Mouse (Mus musculus) lung, adult 2 months (tissue): ENCODE measurements around the gene Psmb7. TPM values are rescaled to one million over a fixed set of nuclear protein-coding genes. Genes with fewer than 3 reads are reported as not detected.

Experiments
- DNase-seq: peaks from one replicate; pipeline ENCODE4 v3.0.0; 2022
- H3K4me1 ChIP-seq: fragments of 200-500 bp; 2 replicates; pipeline ENCODE4 v1.6.1; 2011; ENCODE audit warnings: low read length; ENCODE audit not compliant: control insufficient read depth, insufficient read depth
- H3K4me3 ChIP-seq: fragments of 200-500 bp; replicated peaks from 2 replicates; pipeline ENCODE3; 2011; ENCODE audit warnings: low read depth, mild to moderate bottlenecking, control low read depth, low read length; ENCODE audit errors: extremely low read depth
- CTCF ChIP-seq: fragments of 200-500 bp; IDR thresholded peaks from 2 replicates; pipeline ENCODE4 v1.5.1; 2011; ENCODE audit warnings: mild to moderate bottlenecking, low read length, control low read depth; ENCODE audit not compliant: insufficient read depth
- POLR2A ChIP-seq: fragments of 200-500 bp; IDR thresholded peaks from 2 replicates; pipeline ENCODE4 v1.6.1; 2011; ENCODE audit warnings: low read depth, mild to moderate bottlenecking, control low read depth, low read length, borderline replicate concordance; ENCODE audit errors: extremely low read depth
- WGBS: fragments of 180-500 bp; shearing (Covaris S2); methylation state at CpG from one replicate; pipeline ENCODE4 v1.1.7; 2018; 5-methylcytosine and 5-hydroxymethylcytosine counted together
- polyA plus RNA-seq: library from polyadenylated mRNA; depleted of rRNA; stranded (reverse); fragments of >200 nt; gene quantifications from 2 replicates; pipeline ENCODE4 v1.2.3, GENCODE M21; 2012

Psmb7 gene
- polyA plus RNA-seq, 1 experiment, result 69.8 TPM

DNA sequence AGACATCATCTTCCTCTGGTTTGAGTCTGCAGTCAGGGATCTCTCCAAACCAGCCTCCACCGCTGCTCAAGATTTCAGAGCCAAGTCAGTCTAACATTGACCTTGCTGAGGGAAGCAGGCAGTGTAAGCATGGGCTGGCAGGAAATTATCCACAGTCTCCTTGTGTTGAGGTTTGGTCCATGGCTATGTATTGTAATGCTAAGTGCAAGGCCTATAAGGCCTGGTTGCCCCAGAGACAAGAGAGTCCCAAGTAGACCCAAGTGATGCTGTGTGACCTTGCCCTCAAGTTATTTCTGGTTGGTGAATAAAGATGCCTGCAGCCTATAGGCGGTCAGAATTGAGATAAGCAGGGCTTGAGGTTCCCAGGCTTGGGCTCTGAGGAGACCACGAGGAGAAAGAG, 87.2 kb downstream of the Psmb7 start:
- DNase-seq, result no peak
- 89% methylated on average over 3 of the region's 3 CpGs for WGBS
- TF ChIP-seq POLR2A (no peak), CTCF (no peak)
- no peaks in the 10 kb centered on the region for H3K4me1 ChIP-seq
- H3K4me3 ChIP-seq, result no peak overlapping the region

DNA sequence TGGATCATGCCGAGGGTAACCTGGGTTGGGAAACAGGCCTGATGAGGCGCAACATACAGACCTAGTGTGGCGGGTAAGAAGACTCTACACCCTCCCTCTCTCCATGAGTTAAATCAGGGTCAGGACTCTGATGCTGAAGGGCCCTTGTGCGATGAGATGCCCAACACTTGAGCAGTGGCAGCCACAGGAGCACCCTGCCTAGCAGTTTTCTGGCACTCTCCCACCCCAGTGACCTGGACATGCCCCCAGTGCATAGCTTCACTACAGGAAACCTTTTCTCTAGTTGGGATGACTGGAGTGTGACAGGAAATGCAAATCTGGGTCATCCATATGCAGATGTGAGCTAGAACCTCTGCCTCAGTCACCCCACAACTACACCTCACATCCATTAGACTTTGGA, 88.2 kb downstream of the Psmb7 start:
- no peak for DNase-seq
- Histone ChIP-seq H3K4me3 (no peak overlapping the region), H3K4me1 (no peaks in the 10 kb centered on the region)
- TF ChIP-seq POLR2A (no peak), CTCF (no peak)
- 67% methylated on average over 4 of the region's 4 CpGs for WGBS

DNA sequence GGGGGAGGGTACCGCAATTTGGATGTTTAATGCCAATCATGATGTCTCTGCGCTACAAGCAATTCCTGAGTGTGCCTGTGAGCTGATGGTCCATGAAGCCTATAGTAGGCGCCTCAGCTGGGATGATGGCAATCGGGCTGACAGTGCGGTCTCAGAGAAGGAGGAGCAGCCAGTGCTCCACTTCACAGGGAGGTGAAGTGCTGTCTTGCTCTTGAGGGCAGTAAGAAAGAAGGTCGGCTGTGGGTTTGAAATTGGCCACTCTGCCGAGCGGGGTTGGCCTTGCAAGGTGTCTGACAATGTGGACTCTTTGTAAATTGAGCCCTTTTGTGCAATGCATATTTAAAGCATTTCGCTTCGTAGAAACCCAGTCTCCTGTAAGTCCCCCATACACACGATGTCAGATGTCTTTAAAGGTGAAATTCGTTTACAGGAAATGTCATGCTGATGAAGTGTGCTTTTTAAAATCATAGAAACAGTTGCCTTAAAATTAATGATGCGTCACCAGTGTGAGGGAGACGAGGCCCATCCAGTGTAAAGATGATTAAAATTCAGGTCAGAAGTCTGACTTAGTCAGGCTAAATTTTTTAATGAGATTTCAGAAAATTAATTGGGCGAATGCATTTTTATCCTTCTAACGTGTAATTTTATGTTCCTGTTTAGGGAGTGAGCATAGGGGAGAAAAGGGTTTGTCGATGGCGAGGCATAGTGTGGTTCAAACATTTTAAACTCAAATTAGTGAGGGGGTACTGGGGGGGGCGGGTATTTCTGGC, 89.5 kb downstream of the Psmb7 start:
- no peak for DNase-seq
- WGBS, result 74% methylated on average over 19 of the region's 19 CpGs
- Histone ChIP-seq H3K4me1 (no peaks in the 10 kb centered on the region), H3K4me3 (no peak overlapping the region)
- TF ChIP-seq POLR2A (no peak), CTCF (no peak)

DNA sequence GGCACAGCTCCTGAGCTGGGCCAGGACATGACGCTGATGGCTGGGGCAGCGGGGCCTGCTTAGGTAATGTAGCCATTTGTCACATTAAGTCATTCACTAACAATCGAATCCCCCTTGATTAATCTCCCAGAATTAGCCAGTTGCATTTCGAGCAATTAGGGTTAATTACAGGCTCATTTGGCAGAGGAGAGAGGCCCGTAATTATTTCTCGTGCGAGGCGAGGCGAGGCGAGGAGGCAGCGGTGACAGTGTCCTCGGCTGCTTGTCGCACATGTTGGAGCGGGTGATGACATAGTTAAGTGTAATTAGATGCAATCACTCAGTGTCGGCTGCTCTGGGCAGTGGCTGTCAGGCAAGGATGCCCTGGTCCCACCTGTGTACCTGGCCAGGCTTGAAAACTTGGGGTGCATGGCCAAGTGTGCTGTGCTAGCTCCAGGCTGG, 91.9 kb downstream of the Psmb7 start:
- H3K4me3 ChIP-seq, result no peak overlapping the region
- no peak for TF ChIP-seq CTCF
- TF ChIP-seq POLR2A, result no peak
- peaks cover 2% of the 10 kb centered on the region; the same call in 1 of the 2 replicates for H3K4me1 ChIP-seq
- 95% methylated on average over 15 of the region's 15 CpGs for WGBS
- DNase-seq, result no peak

DNA sequence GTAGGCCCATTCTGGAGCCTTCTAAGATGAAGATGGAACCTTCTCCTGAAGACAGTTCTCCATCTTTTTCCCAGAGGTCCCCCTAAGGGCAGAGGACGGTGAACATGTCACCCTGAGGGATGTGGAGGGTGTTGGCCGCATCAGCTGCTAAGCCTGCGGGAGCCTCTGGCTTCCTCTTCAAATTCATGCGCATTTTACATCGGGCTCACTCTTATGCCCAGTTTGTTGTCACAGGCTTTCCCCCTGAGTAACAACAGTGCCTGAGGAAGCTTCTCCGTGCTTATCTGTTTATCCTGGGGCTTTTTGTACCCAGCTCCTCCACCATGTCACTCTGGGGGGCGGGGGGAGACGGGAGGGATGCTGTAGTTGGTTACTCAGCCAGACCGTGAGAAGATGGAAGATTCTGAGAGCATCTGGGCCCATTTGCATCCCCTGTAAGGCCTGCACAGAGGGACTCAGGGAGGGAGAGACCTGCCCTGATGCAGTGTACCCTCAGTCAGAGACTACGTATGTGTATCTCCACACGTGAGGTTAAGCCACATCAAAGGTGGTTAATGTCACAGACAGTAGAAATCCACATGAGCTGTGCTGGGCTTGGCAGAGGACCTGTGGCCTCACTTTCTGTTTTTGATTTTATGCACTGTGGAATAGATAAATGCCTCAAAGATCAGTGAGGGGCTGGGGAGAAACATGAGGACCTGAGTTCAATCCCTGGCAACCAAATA, 95.9 kb downstream of the Psmb7 start:
- Histone ChIP-seq H3K4me1 (peaks cover 18% of the 10 kb centered on the region), H3K4me3 (no peak overlapping the region)
- TF ChIP-seq CTCF, result no peak
- no peak for TF ChIP-seq POLR2A
- 79% methylated on average over 11 of the region's 11 CpGs for WGBS
- no peak for DNase-seq

DNA sequence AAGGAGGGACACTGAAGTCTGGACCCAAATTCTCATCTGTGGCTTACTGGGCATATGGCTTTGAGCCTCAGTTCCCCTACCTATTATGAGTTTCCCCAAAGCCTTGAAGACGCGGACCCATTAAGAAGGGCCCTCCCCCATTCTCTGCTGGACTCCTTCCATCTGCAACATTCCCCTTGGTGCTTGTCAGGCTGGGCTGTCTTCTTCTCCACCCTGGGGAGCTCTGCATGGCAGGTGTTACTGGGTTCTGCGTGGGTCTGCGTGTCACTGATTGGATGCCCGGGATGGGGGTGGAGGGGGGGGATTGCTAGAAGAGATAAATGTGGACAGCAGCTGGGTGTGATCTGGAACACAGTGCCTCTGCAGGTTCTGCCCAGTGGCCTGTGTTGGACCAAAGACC, 97.1 kb downstream of the Psmb7 start:
- Histone ChIP-seq H3K4me1 (peaks cover 18% of the 10 kb centered on the region), H3K4me3 (no peak overlapping the region)
- DNase-seq, result no peak
- TF ChIP-seq POLR2A (no peak), CTCF (no peak)
- 54% methylated on average over 5 of the region's 5 CpGs for WGBS

DNA sequence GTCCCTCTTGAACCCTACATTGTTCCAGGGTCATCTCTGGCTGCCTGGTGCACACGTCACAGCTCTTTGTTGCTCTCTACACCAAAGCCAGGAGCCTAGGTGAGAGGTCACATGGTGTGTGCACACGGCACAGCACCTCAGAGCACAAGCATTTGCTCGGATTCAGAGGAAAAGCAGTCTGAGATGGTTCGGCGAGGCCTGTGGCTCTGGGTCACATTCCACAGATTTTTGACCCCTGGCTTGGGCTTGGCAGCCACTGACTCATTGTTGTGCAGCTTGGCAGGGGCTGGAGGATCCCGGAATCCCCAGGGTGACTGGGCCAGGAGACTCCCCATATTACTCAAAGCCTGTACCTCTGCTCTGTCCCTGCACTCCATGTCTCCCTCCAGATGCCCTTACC, 97.7 kb downstream of the Psmb7 start:
- no peak overlapping the region for H3K4me3 ChIP-seq
- TF ChIP-seq POLR2A (no peak), CTCF (no peak)
- DNase-seq, result peak; percentile 56
- H3K4me1 ChIP-seq, result peaks cover 18% of the 10 kb centered on the region
- 27% methylated on average over 6 of the region's 6 CpGs for WGBS

DNA sequence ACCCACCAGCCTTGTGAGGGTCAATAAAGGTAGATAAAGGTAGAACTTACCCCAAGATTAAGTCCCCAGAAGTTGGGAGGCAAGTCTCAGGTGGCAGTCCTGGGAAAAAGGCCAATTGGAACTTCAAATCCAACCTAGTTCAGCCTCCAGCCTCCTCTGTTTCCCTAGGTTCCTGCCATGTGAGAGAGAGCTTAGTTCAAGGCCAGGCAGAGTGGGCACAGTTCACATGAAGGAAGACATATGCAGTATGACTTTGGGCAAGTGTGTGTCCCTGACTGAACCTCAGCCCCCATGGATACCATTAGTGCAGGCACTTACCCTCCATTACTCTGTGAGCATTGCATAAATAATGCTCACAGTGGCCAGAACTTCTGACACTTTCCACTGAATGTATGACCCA, 98.2 kb downstream of the Psmb7 start:
- no peak for TF ChIP-seq CTCF
- no peak for TF ChIP-seq POLR2A
- peaks cover 18% of the 10 kb centered on the region for H3K4me1 ChIP-seq
- H3K4me3 ChIP-seq, result no peak overlapping the region
- DNase-seq, result no peak

DNA sequence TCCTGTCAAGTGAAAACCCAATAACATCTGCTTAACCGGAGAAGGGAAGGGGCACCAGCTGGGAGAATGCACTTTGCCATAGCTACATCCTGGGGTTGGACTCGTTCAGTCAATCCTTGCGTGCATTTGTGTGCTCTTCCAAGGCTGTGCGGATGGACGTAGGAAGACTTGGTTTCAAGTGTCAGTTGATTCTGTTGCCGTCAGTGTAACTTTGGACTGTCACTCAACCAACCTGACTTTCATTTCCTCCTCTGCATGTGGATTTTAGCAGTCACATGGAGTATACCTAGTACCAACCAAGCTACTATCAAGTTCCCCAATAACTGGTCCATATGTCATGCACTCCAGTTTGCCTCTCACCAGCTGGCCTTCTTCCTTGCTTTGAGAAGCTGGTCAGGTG, 98.9 kb downstream of the Psmb7 start:
- Histone ChIP-seq H3K4me3 (no peak overlapping the region), H3K4me1 (peaks cover 18% of the 10 kb centered on the region)
- 58% methylated on average over 6 of the region's 6 CpGs for WGBS
- DNase-seq, result no peak
- TF ChIP-seq POLR2A, result no peak
- no peak for TF ChIP-seq CTCF

DNA sequence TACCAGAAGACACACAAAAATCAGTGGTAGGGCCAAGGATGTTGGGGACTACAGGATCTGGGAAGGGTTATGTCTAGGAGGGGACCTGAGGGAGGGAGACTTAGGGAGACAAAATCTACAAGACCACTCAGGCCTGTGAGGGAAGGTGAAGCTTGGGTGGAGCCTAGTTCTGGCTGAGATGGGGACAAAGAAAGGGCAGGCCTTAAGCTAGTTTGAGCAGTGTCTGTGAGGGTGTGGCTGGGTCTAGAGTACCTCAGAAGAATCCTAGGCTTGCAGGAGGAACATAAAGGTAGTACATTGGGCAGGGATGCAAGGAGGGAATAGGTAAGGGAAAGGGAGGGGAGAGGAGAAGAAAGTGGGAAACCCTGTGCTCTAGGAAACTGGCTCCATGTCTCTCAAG, 99.5 kb downstream of the Psmb7 start:
- H3K4me3 ChIP-seq, result no peak overlapping the region

More for the DNA sequence above, 99.5 kb downstream of the Psmb7 start:
- no peak for DNase-seq
- peaks cover 18% of the 10 kb centered on the region for H3K4me1 ChIP-seq
- TF ChIP-seq CTCF (no peak), POLR2A (no peak)
